Mouse (Mus musculus): Measurements from ENCODE around the gene Zfp961.
"Not testable (repeated sequence)": the region's sequence is repeated elsewhere in the genome, so short reads cannot be mapped to it uniquely, and the experiment has no call there.

Gene Zfp961

DNA sequence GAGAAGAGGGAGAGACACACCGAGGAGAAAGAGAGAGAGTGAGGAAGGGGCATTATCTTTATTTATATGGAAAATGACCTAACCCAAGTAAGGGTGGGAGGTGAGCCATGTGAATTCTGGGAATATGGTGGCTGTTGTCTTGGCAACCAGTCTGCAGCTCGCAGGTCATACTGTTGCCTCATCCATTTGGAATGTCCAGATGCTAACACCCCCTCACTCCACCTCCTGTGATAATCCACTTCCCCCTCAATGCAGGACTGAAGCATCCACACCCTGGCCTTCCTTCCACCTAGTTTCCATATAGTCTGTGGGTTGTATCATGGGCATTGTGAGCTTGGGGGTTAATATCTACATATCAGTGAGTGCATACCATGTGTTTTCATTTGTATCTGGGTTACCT lies 69.0 kb downstream of the Zfp961 start:
- no peak for DNase-seq

DNA sequence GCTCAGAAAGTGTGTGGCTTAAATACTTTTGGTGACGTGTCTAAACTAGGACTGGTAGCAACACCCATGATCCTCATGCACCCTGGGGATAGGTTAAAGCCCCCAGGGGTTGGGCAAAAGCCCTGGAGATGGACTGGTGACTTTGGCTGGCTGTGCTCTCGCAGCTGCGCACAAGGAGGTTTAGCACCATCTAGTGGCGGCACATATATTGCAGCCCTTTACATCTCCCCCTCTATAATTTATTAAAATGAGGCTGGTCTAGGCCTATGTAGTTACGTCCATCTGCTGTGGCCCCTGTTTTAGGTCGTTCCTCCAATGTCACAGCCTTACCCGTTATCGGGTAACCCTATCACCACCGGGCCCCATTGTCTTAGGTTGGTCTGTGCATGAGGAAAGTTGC lies 74.0 kb downstream of the Zfp961 start:
- DNase-seq = peak; percentile 38

DNA sequence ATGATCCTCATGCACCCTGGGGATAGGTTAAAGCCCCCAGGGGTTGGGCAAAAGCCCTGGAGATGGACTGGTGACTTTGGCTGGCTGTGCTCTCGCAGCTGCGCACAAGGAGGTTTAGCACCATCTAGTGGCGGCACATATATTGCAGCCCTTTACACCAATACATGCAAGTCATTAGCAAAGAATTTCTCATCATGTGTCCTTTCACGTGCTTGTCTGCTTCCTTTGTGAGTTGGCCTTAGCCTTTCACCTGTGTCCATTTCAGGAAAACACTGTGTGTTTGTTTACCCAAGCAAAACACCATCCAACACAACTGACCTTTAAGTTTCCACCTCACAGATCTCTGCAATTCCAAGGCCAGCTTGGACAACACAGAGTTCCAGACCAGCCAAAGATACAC lies 82.1 kb downstream of the Zfp961 start:
- DNase-seq = peak; percentile 58

DNA sequence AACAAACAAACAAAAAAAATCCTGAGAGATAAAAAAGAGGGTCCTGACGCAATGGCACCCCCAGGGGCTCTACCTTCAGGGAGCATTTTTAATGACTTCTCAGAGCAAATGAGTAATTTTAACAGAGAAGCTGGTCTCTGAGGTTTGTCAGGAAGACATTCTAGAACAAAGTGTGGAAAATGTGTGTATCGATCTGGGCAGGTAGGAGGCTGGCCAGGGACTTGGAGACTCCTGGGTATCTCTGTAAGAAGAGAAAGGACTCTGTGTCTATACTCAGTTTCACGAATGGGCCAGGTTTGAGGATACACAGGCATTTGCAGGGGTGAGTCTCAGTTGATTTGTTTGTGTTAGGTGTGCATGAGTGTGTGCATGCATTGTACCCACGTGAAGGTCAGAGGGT lies 90.1 kb downstream of the Zfp961 start, which contains the start of gene Olfr372:
Gene Olfr372 (plus strand): TSS at position 301 of the 400 bp plus-strand sequence.
- DNase-seq = not testable (repeated sequence)

DNA sequence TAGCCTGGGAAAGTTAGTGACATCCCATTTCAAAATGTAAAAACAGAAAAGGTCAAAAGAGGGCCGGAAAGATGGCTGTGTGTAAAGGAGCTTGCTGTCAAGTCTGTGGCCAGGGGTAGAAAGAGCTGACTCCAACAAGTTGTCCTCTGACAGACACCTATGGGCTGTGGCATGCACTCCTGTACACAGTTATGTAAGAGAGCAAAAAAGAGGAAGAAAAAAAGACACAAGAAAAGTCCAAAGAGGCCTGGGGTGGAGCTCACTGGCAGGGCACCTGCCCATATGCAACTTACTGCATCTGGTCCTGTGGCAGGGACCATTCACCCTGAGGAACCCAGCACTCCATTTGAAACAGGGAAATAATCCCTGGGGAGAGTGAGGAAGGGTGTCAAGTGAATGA lies 91.7 kb downstream of the Zfp961 start:
- DNase-seq = no peak
